Mouse (Mus musculus): ENCODE results near the gene Slc8a2. TPM values are rescaled to one million over a fixed set of nuclear protein-coding genes. Genes with fewer than 3 reads are reported as not detected.

Gene Slc8a2
- total RNA-seq, 1 experiment: 3.1 TPM

GRCm38 (mm10) chr7:16117100-16117499 lies 12.5 kb upstream of the Slc8a2 start:
- in situ Hi-C loops (cut with MboI; ENCODE audit: low sequenced_read_pairs in 2 of 2, unreplicated experiment in 2 of 2): no loop called here
- no peak overlapping the region for H3K9ac ChIP-seq (ENCODE audit: insufficient read depth, low read depth, low read length, poor library complexity, severe bottlenecking)
- TF ChIP-seq HCFC1 (IDR thresholded peaks at IDR 0.05; ENCODE audit: borderline replicate concordance, insufficient read depth, low read length) (no peak), CHD2 (IDR thresholded peaks at IDR 0.05; ENCODE audit: low read depth, low read length) (no peak), MAFK (IDR thresholded peaks at IDR 0.05; ENCODE audit: insufficient read depth, low read depth, low read length) (no peak), ZC3H11A (IDR thresholded peaks at IDR 0.05; ENCODE audit: borderline replicate concordance, low read depth, low read length) (no peak), ZNF384 (IDR thresholded peaks at IDR 0.05; ENCODE audit: low read depth, low read length) (no peak)
- H3K4me3 ChIP-seq (ENCODE audit: insufficient read depth in 1 of 2, low read depth in 1 of 2, low read length in 2 of 2, poor library complexity in 1 of 2, severe bottlenecking in 1 of 2): no peak overlapping the region
- H3K9me3 ChIP-seq (ENCODE audit: control insufficient read depth, insufficient read depth, low read depth, low read length): no peaks in the 10 kb centered on the region
- H3K36me3 ChIP-seq (ENCODE audit: control insufficient read depth, insufficient read depth, low read length, poor library complexity, severe bottlenecking): peaks cover 48% of the 10 kb centered on the region
- no peaks in the 10 kb centered on the region for H3K4me1 ChIP-seq (ENCODE audit: control insufficient read depth in 2 of 2, insufficient read depth in 2 of 2, low read length in 2 of 2, poor library complexity in 1 of 2)
- no peak overlapping the region for H3K27ac ChIP-seq (ENCODE audit: insufficient read depth, low read depth, low read length, poor library complexity, severe bottlenecking)
- DNase-seq (ENCODE audit: low read depth, low spot score): no peak

- Histone ChIP-seq H3K27ac (ENCODE audit: insufficient read depth, low read depth, low read length, poor library complexity, severe bottlenecking) (no peak within 1 kb of the TSS), H3K36me3 (ENCODE audit: control insufficient read depth, insufficient read depth, low read length, poor library complexity, severe bottlenecking) (peaks cover 23% of the 10 kb centered on the region), H3K4me1 (ENCODE audit: control insufficient read depth in 2 of 2, insufficient read depth in 2 of 2, low read length in 2 of 2, poor library complexity in 1 of 2) (no peaks in the 10 kb centered on the region), H3K9me3 (ENCODE audit: control insufficient read depth, insufficient read depth, low read depth, low read length) (no peaks in the 10 kb centered on the region), H3K4me3 (ENCODE audit: insufficient read depth in 1 of 2, low read depth in 1 of 2, low read length in 2 of 2, poor library complexity in 1 of 2, severe bottlenecking in 1 of 2) (peak within 1 kb of the TSS; percentile 93 to 94), H3K9ac (ENCODE audit: insufficient read depth, low read depth, low read length, poor library complexity, severe bottlenecking) (peak within 1 kb of the TSS; percentile 95)
- in situ Hi-C loops (cut with MboI; ENCODE audit: low sequenced_read_pairs in 2 of 2, unreplicated experiment in 2 of 2): no loop called here
- TF ChIP-seq MAFK (IDR thresholded peaks at IDR 0.05; ENCODE audit: insufficient read depth, low read depth, low read length) (no peak), HCFC1 (IDR thresholded peaks at IDR 0.05; ENCODE audit: borderline replicate concordance, insufficient read depth, low read length) (peak; percentile 91), ZC3H11A (IDR thresholded peaks at IDR 0.05; ENCODE audit: borderline replicate concordance, low read depth, low read length) (0 out of 2 replicates have a peak, but pooled peaks have one; percentile 4), CHD2 (IDR thresholded peaks at IDR 0.05; ENCODE audit: low read depth, low read length) (0 out of 2 replicates have a peak, but pooled peaks have one; percentile 27), ZNF384 (IDR thresholded peaks at IDR 0.05; ENCODE audit: low read depth, low read length) (no peak)
- DNase-seq (ENCODE audit: low read depth, low spot score): peak; percentile 86
Observed at GRCm38 (mm10) chr7:16119569-16120261, 9.9 kb upstream of the Slc8a2 start, which contains the start of gene Kptn. Gene Kptn (plus strand): TSS chr7:16119895.

DNA sequence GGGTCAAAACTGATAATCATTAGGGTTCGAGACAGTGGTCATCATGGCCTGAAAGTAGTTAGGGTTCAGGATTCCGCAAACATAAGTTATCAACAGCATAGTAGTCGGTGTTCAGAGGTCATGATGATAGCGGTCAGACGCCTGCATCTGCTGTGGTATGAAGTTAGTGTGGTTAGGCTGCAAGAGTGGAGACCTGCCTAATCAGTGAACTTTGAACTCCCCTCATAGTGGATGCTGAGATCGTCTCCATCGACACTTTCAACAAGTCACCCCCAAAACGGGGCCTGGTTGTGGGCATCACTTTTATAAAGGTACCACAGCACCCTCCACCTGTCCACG lies 9.4 kb upstream of the Slc8a2 start:
- no peaks in the 10 kb centered on the region for H3K9me3 ChIP-seq (ENCODE audit: control insufficient read depth, insufficient read depth, low read depth, low read length)
- H3K36me3 ChIP-seq (ENCODE audit: control insufficient read depth, insufficient read depth, low read length, poor library complexity, severe bottlenecking): peaks cover 18% of the 10 kb centered on the region
- H3K9ac ChIP-seq (ENCODE audit: insufficient read depth, low read depth, low read length, poor library complexity, severe bottlenecking): 0 out of 2 replicates have a peak overlapping the region, but pooled peaks have one; percentile 17
- TF ChIP-seq CHD2 (IDR thresholded peaks at IDR 0.05; ENCODE audit: low read depth, low read length) (no peak), ZC3H11A (IDR thresholded peaks at IDR 0.05; ENCODE audit: borderline replicate concordance, low read depth, low read length) (no peak), MAFK (IDR thresholded peaks at IDR 0.05; ENCODE audit: insufficient read depth, low read depth, low read length) (no peak), ZNF384 (IDR thresholded peaks at IDR 0.05; ENCODE audit: low read depth, low read length) (no peak), HCFC1 (IDR thresholded peaks at IDR 0.05; ENCODE audit: borderline replicate concordance, insufficient read depth, low read length) (no peak)
- no peak overlapping the region for H3K27ac ChIP-seq (ENCODE audit: insufficient read depth, low read depth, low read length, poor library complexity, severe bottlenecking)
- H3K4me3 ChIP-seq (ENCODE audit: insufficient read depth in 1 of 2, low read depth in 1 of 2, low read length in 2 of 2, poor library complexity in 1 of 2, severe bottlenecking in 1 of 2): peak overlapping the region in 1 of 2 experiments; percentile 26; a peak in 2 of 4 replicates
- no peak for DNase-seq (ENCODE audit: low read depth, low spot score)
- no peaks in the 10 kb centered on the region for H3K4me1 ChIP-seq (ENCODE audit: control insufficient read depth in 2 of 2, insufficient read depth in 2 of 2, low read length in 2 of 2, poor library complexity in 1 of 2)
- in situ Hi-C loops (cut with MboI; ENCODE audit: low sequenced_read_pairs in 2 of 2, unreplicated experiment in 2 of 2): no loop called here

DNA sequence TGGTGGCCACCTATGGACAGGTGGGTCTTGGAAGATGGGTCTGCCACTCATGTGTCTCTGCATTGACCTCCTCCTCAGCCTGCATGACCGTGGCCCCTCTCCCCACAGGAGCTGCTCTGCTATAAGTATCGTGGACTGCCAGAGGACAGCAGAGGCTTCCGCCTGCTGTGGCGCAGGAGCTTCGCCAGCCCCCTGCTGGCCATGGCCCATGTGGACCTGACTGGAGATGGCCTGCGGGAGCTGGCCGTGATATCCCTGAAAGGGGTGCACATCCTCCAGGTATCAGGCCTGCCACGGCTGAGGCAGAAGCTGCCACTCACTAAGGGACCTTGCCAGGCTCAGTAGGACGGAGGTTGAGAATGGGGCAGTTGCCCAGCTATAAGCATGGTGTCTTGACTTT lies 3.8 kb upstream of the Slc8a2 start:
- no peak for DNase-seq (ENCODE audit: low read depth, low spot score)
- in situ Hi-C loops (cut with MboI; ENCODE audit: low sequenced_read_pairs in 2 of 2, unreplicated experiment in 2 of 2): loop anchor here in 1 of 2 experiments (25.0 kb wide), 1 partner anchor 164 kb away; the partner anchor contains the start of gene Ehd2
- H3K36me3 ChIP-seq (ENCODE audit: control insufficient read depth, insufficient read depth, low read length, poor library complexity, severe bottlenecking): 0 out of 2 replicates have a peak, but pooled peaks cover 2% of the 10 kb centered on the region
- H3K27ac ChIP-seq (ENCODE audit: insufficient read depth, low read depth, low read length, poor library complexity, severe bottlenecking): no peak overlapping the region
- H3K9me3 ChIP-seq (ENCODE audit: control insufficient read depth, insufficient read depth, low read depth, low read length): no peaks in the 10 kb centered on the region
- H3K9ac ChIP-seq (ENCODE audit: insufficient read depth, low read depth, low read length, poor library complexity, severe bottlenecking): no peak overlapping the region
- no peak overlapping the region for H3K4me3 ChIP-seq (ENCODE audit: insufficient read depth in 1 of 2, low read depth in 1 of 2, low read length in 2 of 2, poor library complexity in 1 of 2, severe bottlenecking in 1 of 2)
- H3K4me1 ChIP-seq (ENCODE audit: control insufficient read depth in 2 of 2, insufficient read depth in 2 of 2, low read length in 2 of 2, poor library complexity in 1 of 2): peaks cover 0 to 5% of the 10 kb centered on the region in 2 experiments; a peak in 1 of 4 replicates
- no peak for TF ChIP-seq MAFK (IDR thresholded peaks at IDR 0.05; ENCODE audit: insufficient read depth, low read depth, low read length)
- TF ChIP-seq HCFC1 (IDR thresholded peaks at IDR 0.05; ENCODE audit: borderline replicate concordance, insufficient read depth, low read length): no peak
- TF ChIP-seq ZC3H11A (IDR thresholded peaks at IDR 0.05; ENCODE audit: borderline replicate concordance, low read depth, low read length): no peak
- no peak for TF ChIP-seq CHD2 (IDR thresholded peaks at IDR 0.05; ENCODE audit: low read depth, low read length)
- TF ChIP-seq ZNF384 (IDR thresholded peaks at IDR 0.05; ENCODE audit: low read depth, low read length): no peak
